Mouse (Mus musculus) intestine, postnatal 0 days (tissue): ENCODE data around the gene Phyhd1. TPM values are rescaled to one million over a fixed set of nuclear protein-coding genes. Genes with fewer than 3 reads are reported as not detected.

Source experiments
- ATAC-seq: fragments of 200-750 bp; cut with Nextera tagmentation; 2 replicates; pipeline ENCODE4 v1.8.0; 2017; ENCODE audit warnings: mild to moderate bottlenecking, moderate TSS enrichment, moderate library complexity
- H3K27ac ChIP-seq: fragments of 300-500 bp; sonication (generic); 2 replicates; pipeline ENCODE4 v1.5.1; 2014; ENCODE audit warnings: mild to moderate bottlenecking, low read depth, low read length, moderate library complexity
- H3K27me3 ChIP-seq: fragments of 300-500 bp; sonication (generic); replicated peaks from 2 replicates; pipeline ENCODE4 v1.6.1; 2014; ENCODE audit warnings: low read length, mixed read lengths; ENCODE audit not compliant: control insufficient read depth, insufficient read depth
- H3K36me3 ChIP-seq: fragments of 300-500 bp; sonication (generic); 2 replicates; pipeline ENCODE4 v1.6.1; 2014; ENCODE audit warnings: mild to moderate bottlenecking, moderate library complexity; ENCODE audit not compliant: control insufficient read depth, insufficient read depth
- H3K4me1 ChIP-seq: fragments of 300-500 bp; sonication (generic); replicated peaks from 2 replicates; pipeline ENCODE4 v1.6.1; 2014; ENCODE audit warnings: antibody characterized with exemption, low read length, mixed read lengths; ENCODE audit not compliant: control insufficient read depth, insufficient read depth
- H3K4me2 ChIP-seq: fragments of 300-500 bp; sonication (generic); replicated peaks from 2 replicates; pipeline ENCODE4 v1.6.1; 2014; ENCODE audit warnings: low read depth, mild to moderate bottlenecking, moderate library complexity
- H3K4me3 ChIP-seq: fragments of 300-500 bp; sonication (generic); 2 replicates; pipeline ENCODE4 v1.5.1; 2014; ENCODE audit warnings: low read depth, low read length
- H3K9ac ChIP-seq: fragments of 300-500 bp; sonication (generic); 2 replicates; pipeline ENCODE4 v1.6.1; 2014; ENCODE audit warnings: mild to moderate bottlenecking, low read depth, low read length
- H3K9me3 ChIP-seq: fragments of 300-500 bp; sonication (generic); 2 replicates; pipeline ENCODE4 v1.6.1; 2016; ENCODE audit warnings: mixed run types; ENCODE audit not compliant: control insufficient read depth
- CTCF ChIP-seq: sonication (generic); IDR thresholded peaks from 2 replicates; pipeline ENCODE4 v1.5.1; 2016; ENCODE audit warnings: low read depth, mild to moderate bottlenecking, control low read depth, antibody characterized with exemption, moderate library complexity
- WGBS: fragments of 180-500 bp; shearing (Covaris S2); extraction: QIAGEN DNeasy Blood & Tissue Kit; methylation state at CpG from one replicate; pipeline ENCODE4 v1.1.7; 2014; 5-methylcytosine and 5-hydroxymethylcytosine counted together
- polyA plus RNA-seq: library from polyadenylated mRNA; unstranded; fragments of >200 nt; fragmentation: Nextera tagmentation; extraction: Ambion mirVana; gene quantifications from 2 replicates; pipeline ENCODE4 v1.2.1, GENCODE M21; 2015

The Phyhd1 gene
- polyA plus RNA-seq, 1 experiment from 2014 or later, result 3.1 TPM

- Histone ChIP-seq H3K36me3 (peaks cover 46% of the 10 kb centered on the region), H3K4me3 (no peak overlapping the region), H3K4me1 (peaks cover 11% of the 10 kb centered on the region), H3K27ac (no peak overlapping the region), H3K9me3 (no peaks in the 10 kb centered on the region), H3K4me2 (no peak overlapping the region), H3K27me3 (no peaks in the 10 kb centered on the region), H3K9ac (no peak overlapping the region)
- 88% methylated on average over 5 of the region's 5 CpGs for WGBS
- ATAC-seq, result no peak
- TF ChIP-seq CTCF, result no peak
Observed at GRCm38 (mm10) chr2:30247036-30247435, 19.0 kb upstream of the Phyhd1 start.

GRCm38 (mm10) chr2:30247681-30248080, 18.3 kb upstream of the Phyhd1 start:
- Histone ChIP-seq H3K4me3 (no peak overlapping the region), H3K27me3 (no peaks in the 10 kb centered on the region), H3K9me3 (no peaks in the 10 kb centered on the region), H3K4me1 (peaks cover 12% of the 10 kb centered on the region), H3K4me2 (no peak overlapping the region), H3K36me3 (peaks cover 40% of the 10 kb centered on the region), H3K27ac (no peak overlapping the region), H3K9ac (no peak overlapping the region)
- no peak for TF ChIP-seq CTCF
- no peak for ATAC-seq
- 77% methylated on average over 4 of the region's 4 CpGs for WGBS

- Histone ChIP-seq H3K4me3 (no peak overlapping the region), H3K4me1 (peaks cover 12% of the 10 kb centered on the region; the same call in 1 of the 2 replicates), H3K36me3 (peaks cover 30% of the 10 kb centered on the region), H3K27ac (no peak overlapping the region), H3K9me3 (no peaks in the 10 kb centered on the region), H3K4me2 (no peak overlapping the region), H3K9ac (no peak overlapping the region), H3K27me3 (no peaks in the 10 kb centered on the region)
- ATAC-seq, result no peak
- 86% methylated on average over 3 of the region's 3 CpGs for WGBS
- TF ChIP-seq CTCF, result no peak
Observed at GRCm38 (mm10) chr2:30249182-30249581, 16.8 kb upstream of the Phyhd1 start.

- Histone ChIP-seq H3K4me1 (peaks cover 12% of the 10 kb centered on the region; the same call in 1 of the 2 replicates), H3K27ac (no peak overlapping the region), H3K9ac (0 out of 2 replicates have a peak overlapping the region, but pooled peaks have one; percentile 7), H3K4me3 (no peak overlapping the region), H3K27me3 (no peaks in the 10 kb centered on the region), H3K36me3 (peaks cover 38% of the 10 kb centered on the region), H3K9me3 (no peaks in the 10 kb centered on the region), H3K4me2 (no peak overlapping the region)
- 75% methylated on average over 10 of the region's 10 CpGs for WGBS
- TF ChIP-seq CTCF, result no peak
- ATAC-seq, result no peak
Observed at GRCm38 (mm10) chr2:30250166-30251128, 15.6 kb upstream of the Phyhd1 start.

- H3K9ac ChIP-seq, result no peak overlapping the region
- H3K27me3 ChIP-seq, result no peaks in the 10 kb centered on the region
- H3K4me2 ChIP-seq, result peak overlapping the region; percentile 32
Observed at GRCm38 (mm10) chr2:30251417-30252104, 14.4 kb upstream of the Phyhd1 start.

GRCm38 (mm10) chr2:30252521-30252920, 13.5 kb upstream of the Phyhd1 start:
- no peak overlapping the region for H3K4me3 ChIP-seq

More at GRCm38 (mm10) chr2:30251417-30252104, 14.4 kb upstream of the Phyhd1 start:
- H3K4me3 ChIP-seq, result no peak overlapping the region
- no peaks in the 10 kb centered on the region for H3K9me3 ChIP-seq
- no peak for TF ChIP-seq CTCF
- 38% methylated on average over 5 of the region's 5 CpGs for WGBS
- ATAC-seq, result peak; percentile 93
- H3K27ac ChIP-seq, result peak overlapping the region; percentile 76
- H3K36me3 ChIP-seq, result peaks cover 46% of the 10 kb centered on the region
- H3K4me1 ChIP-seq, result 0 out of 2 replicates have a peak, but pooled peaks cover 12% of the 10 kb centered on the region

More at GRCm38 (mm10) chr2:30252521-30252920, 13.5 kb upstream of the Phyhd1 start:
- WGBS, result 72% methylated on average over 3 of the region's 3 CpGs
- no peak for ATAC-seq
- Histone ChIP-seq H3K27me3 (no peaks in the 10 kb centered on the region), H3K36me3 (peaks cover 51% of the 10 kb centered on the region), H3K9me3 (no peaks in the 10 kb centered on the region), H3K4me2 (no peak overlapping the region), H3K27ac (no peak overlapping the region), H3K4me1 (0 out of 2 replicates have a peak, but pooled peaks cover 12% of the 10 kb centered on the region), H3K9ac (no peak overlapping the region)
- TF ChIP-seq CTCF, result no peak
